Mouse (Mus musculus): ENCODE measurements around the gene Gm42674.

DNA sequence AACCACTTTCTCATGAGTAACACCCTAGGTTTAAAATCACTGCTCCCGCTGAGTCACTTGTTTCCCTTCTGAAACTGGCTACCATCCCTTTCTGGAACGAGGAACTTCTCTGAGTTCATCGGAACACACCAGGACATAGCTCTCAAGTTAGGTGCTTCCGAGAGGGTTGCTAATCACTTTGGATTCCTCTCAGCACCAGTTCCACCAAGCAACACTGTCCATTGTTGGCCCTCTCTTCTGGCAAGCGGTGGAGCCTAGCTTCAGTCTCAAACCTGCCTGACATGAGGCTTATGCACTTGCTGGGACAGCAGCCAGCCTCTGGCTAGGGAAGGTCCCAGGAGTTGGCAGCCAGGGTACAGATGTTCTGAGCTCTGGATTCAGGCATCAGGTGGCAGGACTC lies 27.0 kb upstream of the Gm42674 start:
- no peak for TF ChIP-seq FLI1 (IDR thresholded peaks at IDR 0.05; ENCODE audit: low read length)
- no peak for TF ChIP-seq GATA1 (IDR thresholded peaks at IDR 0.05; ENCODE audit: borderline replicate concordance, low read length)

Measured in megakaryocyte, embryonic 14.5 days (primary cell).